Mouse (Mus musculus) heart, adult 8-10 months (tissue): ENCODE measurements at regions not wholly inside any gene's neighbourhood (a gene's known extent, or its start where the extent isn't known, plus 50 kb on each side); places are given as distances from the start of the nearest gene placed in this dataset.

Experiments
- DNase-seq: peaks from one replicate; pipeline ENCODE4 v3.0.0; 2022; ENCODE audit warnings: low spot score

- no peak for DNase-seq
Observed at GRCm38 (mm10) chr8:59499618-59500017, 587.2 kb upstream of the Galntl6 start.

- no peak for DNase-seq
Observed at GRCm38 (mm10) chr8:59491392-59491791, 579.0 kb upstream of the Galntl6 start.

GRCm38 (mm10) chr8:59478257-59478656 is 565.8 kb upstream of the Galntl6 start:
- DNase-seq, result no peak

GRCm38 (mm10) chr8:59474195-59474594 is 561.8 kb upstream of the Galntl6 start:
- no peak for DNase-seq

GRCm38 (mm10) chr8:59448622-59449021 is 536.2 kb upstream of the Galntl6 start:
- no peak for DNase-seq

GRCm38 (mm10) chr8:59403659-59404058 is 491.2 kb upstream of the Galntl6 start:
- peak; percentile 3 for DNase-seq

GRCm38 (mm10) chr8:59389706-59390105 is 477.3 kb upstream of the Galntl6 start:
- no peak for DNase-seq

- no peak for DNase-seq
Observed at GRCm38 (mm10) chr8:59384711-59385110, 472.3 kb upstream of the Galntl6 start.

GRCm38 (mm10) chr8:59352983-59353382 is 440.5 kb upstream of the Galntl6 start:
- DNase-seq, result no peak

GRCm38 (mm10) chr8:59334990-59335389 is 422.6 kb upstream of the Galntl6 start:
- DNase-seq, result no peak
